Mouse (Mus musculus): ENCODE measurements around the gene Fam193b.

Gene Fam193b

DNA sequence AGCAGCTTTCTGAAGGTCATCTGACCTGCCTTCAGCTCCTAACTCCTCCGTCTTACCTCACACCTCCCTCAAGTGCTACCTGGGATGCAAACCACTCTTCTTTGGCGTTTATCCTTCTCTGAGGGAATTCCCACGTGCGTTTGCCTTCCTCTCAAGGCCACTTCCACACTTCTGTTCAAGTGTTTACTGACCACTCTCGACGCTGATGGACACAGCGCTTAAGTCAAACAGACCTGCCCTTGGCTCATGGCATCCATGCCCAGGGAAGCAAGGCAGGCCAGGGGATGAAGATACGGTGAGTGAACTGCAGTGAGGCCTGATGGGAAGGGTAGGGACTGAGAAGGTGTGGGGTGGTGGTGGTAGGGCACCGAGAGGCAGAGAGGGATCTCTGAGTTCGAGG, 70.3 kb downstream of the Fam193b start:
- DNase-seq (ENCODE audit: low read depth): no peak

DNA sequence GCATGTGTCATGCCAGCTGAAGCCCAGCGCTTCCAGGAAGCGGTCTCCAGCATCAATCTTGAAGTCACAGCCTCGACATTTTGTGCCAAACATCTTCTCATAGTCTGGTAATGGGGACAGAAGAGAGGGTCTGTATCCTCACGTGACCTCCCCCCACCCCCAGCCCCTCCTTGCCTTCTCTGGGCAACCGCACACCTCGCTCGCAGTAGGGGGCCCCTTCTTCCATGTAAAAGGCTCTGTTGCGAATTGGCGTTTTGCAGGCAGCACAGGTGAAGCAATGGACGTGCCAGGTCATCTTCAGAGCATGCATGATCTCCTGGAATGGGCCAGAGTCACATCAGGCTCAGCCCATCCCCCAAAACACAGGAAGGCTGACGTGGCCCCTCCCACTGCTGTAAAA, 72.0 kb downstream of the Fam193b start:
- no peak for DNase-seq (ENCODE audit: low read depth)

DNA sequence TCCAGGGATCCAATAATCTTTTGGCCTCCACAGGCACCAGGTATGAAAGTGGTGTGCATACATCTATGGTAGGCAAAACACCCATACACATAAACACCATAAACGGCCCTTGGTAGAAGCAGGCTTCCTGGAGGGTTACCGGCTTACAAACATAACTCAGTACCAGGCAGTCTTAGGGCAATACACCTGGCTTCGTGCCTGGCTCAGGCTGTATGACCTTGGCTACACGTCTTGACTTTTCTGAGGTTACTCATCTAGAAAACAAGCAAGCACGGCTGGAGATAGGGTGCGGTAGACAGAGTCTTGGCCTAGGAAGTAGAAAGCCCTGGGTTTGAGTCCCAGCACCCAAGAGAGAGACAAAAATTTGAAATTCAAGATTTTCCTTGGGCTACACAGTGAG, 74.3 kb downstream of the Fam193b start:
- no peak for DNase-seq (ENCODE audit: low read depth)

DNA sequence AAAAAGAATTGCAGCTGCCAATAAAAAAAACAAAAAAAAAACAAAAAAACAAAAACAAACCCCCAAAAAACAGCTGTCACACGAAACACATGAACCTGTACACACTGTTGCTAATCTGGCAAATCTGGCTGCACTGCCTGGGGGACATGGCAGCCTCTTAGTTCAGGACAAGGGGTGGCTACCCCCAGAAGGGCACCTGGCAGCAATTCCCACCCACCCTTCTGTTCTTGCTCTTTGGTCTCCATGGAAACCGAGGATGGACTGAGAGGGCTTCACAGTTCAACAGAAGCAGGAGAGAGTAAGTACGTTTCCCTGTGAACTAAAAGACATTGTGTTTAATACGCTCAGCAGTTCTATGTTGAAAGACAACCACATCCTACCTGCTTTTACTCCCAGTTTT, 75.2 kb downstream of the Fam193b start:
- DNase-seq (ENCODE audit: low read depth): no peak

DNA sequence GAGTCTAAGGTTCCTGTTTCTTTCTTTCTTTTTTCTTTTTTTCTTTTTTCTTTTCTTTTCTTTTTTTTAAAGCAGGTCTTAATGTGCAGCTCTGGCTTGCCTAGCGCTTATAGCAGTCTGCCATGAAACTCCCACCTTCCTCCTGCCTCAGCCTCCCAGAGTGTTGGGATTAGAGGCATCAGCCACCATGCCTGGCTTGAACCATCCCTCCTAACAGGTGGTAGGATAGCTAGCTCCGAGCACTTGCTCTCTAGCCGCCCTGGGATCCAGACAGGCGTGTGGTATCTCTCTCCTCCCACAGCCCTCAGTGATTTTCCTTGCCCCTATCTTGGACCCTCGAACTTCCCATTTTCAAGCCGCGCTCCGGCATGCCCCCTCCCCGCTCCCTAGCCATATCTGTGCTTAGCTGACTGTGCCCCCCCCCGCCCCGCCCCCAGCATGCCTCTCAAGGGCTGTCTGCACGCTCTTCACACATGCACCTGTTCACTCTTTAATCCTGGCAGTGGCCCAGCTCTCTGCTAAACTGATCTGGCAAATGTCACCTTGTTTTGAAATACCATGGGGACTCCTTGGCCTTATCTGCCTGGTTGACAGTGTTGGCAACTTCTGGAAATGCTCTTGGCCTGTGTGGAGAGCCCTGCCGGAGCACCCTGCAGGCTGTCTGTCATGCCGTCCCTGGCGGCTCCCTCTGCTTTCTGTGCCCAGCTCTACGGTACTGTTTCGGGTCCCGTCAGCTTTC, 75.9 kb downstream of the Fam193b start:
- no peak for DNase-seq (ENCODE audit: low read depth)

DNA sequence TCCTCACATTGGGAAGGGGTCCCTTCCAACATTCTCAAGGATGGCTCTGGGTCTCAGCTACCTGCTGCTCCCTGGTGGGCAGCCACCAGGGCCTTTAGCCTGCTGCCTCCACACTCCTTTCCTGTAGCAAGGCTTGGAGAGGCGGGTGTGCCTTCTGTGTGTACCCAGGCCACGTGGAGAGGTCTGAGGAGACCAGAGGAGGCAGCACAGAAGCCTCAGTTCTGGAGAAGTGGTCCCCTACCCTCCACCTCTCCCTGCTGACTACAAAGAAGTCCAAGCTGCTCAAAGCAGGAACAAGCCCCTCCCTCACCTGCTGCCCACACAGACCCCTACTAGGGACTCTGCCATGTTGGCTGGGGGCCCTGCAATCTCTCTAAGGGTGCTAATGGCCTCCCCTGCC, 76.7 kb downstream of the Fam193b start:
- no peak for DNase-seq (ENCODE audit: low read depth)

Data from 416B (cell line).